Mouse (Mus musculus) MEL (cell line): ENCODE measurements around the gene Scd4. TPM values are rescaled to one million over a fixed set of nuclear protein-coding genes. Genes with fewer than 3 reads are reported as not detected.

Source experiments
- DNase-seq: peaks from one replicate; pipeline ENCODE4 v3.0.0; 2011; ENCODE audit warnings: low read depth, low spot score
- H3K27ac ChIP-seq: 2 replicates; pipeline ENCODE4 v1.5.1; 2012; ENCODE audit warnings: low read depth, mild to moderate bottlenecking, control low read depth, low read length, moderate library complexity; ENCODE audit not compliant: control insufficient read depth
- H3K27me3 ChIP-seq, 2 experiments: fragments of 150-350 bp in 1 of 2; sonication (generic) in 1 of 2; 2 replicates each; pipeline ENCODE4 v1.6.1; 2012; ENCODE audit warnings: low read length in 2 of 2, mild to moderate bottlenecking in 2 of 2, improper control_type of control experiment in 1 of 2, moderate library complexity in 1 of 2; ENCODE audit not compliant: insufficient read depth in 2 of 2, control insufficient read depth in 1 of 2
- H3K36me3 ChIP-seq, 2 experiments: 2 replicates each; pipeline ENCODE4 v1.6.1; 2012 to 2014; ENCODE audit warnings: low read length in 2 of 2, improper control_type of control experiment in 1 of 2, inconsistent platforms in 1 of 2, mild to moderate bottlenecking in 1 of 2; ENCODE audit not compliant: insufficient read depth in 2 of 2, control insufficient read depth in 1 of 2
- H3K4me1 ChIP-seq, 2 experiments: fragments of 150-350 bp in 1 of 2; sonication (generic) in 1 of 2; 2 replicates each; pipeline ENCODE4 v1.6.1; 2012; ENCODE audit warnings: low read length in 2 of 2, improper control_type of control experiment in 1 of 2, mild to moderate bottlenecking in 1 of 2; ENCODE audit not compliant: insufficient read depth in 2 of 2, control insufficient read depth in 1 of 2
- H3K4me3 ChIP-seq, 2 experiments: fragments of 150-350 bp in 1 of 2; sonication (generic) in 1 of 2; 2 replicates each; pipeline ENCODE4 v1.5.1; 2012; ENCODE audit warnings: low read depth in 2 of 2, low read length in 2 of 2, mild to moderate bottlenecking in 2 of 2, moderate library complexity in 2 of 2, control low read depth in 1 of 2, improper control_type of control experiment in 1 of 2; ENCODE audit not compliant: control insufficient read depth in 1 of 2, insufficient read depth in 1 of 2
- H3K79me2 ChIP-seq: 2 replicates; pipeline ENCODE4 v1.6.1; 2012; ENCODE audit warnings: mild to moderate bottlenecking, low read length, moderate library complexity; ENCODE audit not compliant: control insufficient read depth, poor library complexity, insufficient read depth
- H3K9ac ChIP-seq: 2 replicates; pipeline ENCODE4 v1.6.1; 2012; ENCODE audit warnings: low read depth, mild to moderate bottlenecking, control low read depth, low read length, moderate library complexity; ENCODE audit not compliant: control insufficient read depth, poor library complexity, severe bottlenecking
- H3K9me3 ChIP-seq: fragments of 150-350 bp; sonication (generic); replicated peaks from 2 replicates; pipeline ENCODE4 v1.6.1; 2012; ENCODE audit warnings: mild to moderate bottlenecking, low read length, improper control_type of control experiment, moderate library complexity; ENCODE audit not compliant: insufficient read depth
- BHLHE40 ChIP-seq: IDR thresholded peaks from 2 replicates; pipeline ENCODE4 v1.6.1; 2012; ENCODE audit warnings: low read depth, mild to moderate bottlenecking, inconsistent platforms, low read length, improper control_type of control experiment, borderline replicate concordance
- CHD1 ChIP-seq: IDR thresholded peaks from 2 replicates; pipeline ENCODE4 v1.6.1; 2012; ENCODE audit warnings: low read depth, mild to moderate bottlenecking, inconsistent platforms, low read length, improper control_type of control experiment
- CTCF ChIP-seq, 3 experiments: IDR thresholded peaks in 2 of 3; conservative IDR thresholded peaks in 1 of 3; 2 replicates each; pipeline ENCODE4 v1.5.1; 2011 to 2012; ENCODE audit warnings: low read length in 3 of 3, low read depth in 2 of 3, mild to moderate bottlenecking in 2 of 3, improper control_type of control experiment in 1 of 3, inconsistent platforms in 1 of 3, mixed read lengths in 1 of 3, moderate library complexity in 1 of 3; ENCODE audit not compliant: control insufficient read depth in 1 of 3, insufficient read depth in 1 of 3, poor library complexity in 1 of 3, severe bottlenecking in 1 of 3
- EP300 ChIP-seq, 2 experiments: IDR thresholded peaks; 2 replicates each; pipeline ENCODE4 v1.6.1; 2011; ENCODE audit warnings: improper control_type of control experiment in 2 of 2, low read length in 2 of 2, low read depth in 1 of 2, mild to moderate bottlenecking in 1 of 2
- ETS1 ChIP-seq: IDR thresholded peaks from 2 replicates; pipeline ENCODE4 v1.6.1; 2012; ENCODE audit warnings: low read depth, mild to moderate bottlenecking, inconsistent platforms, low read length, improper control_type of control experiment, moderate library complexity
- GATA1 ChIP-seq: IDR thresholded peaks from 2 replicates; pipeline ENCODE4 v1.6.1; 2011; ENCODE audit warnings: low read depth, low read length, improper control_type of control experiment
- HCFC1 ChIP-seq: IDR thresholded peaks from 2 replicates; pipeline ENCODE4 v1.6.1; 2012; ENCODE audit warnings: low read depth, mild to moderate bottlenecking, inconsistent platforms, low read length, improper control_type of control experiment, moderate library complexity
- JUND ChIP-seq: IDR thresholded peaks from 2 replicates; pipeline ENCODE4 v1.6.1; 2011; ENCODE audit warnings: low read depth, mild to moderate bottlenecking, improper control_type of control experiment, low read length
- MAFK ChIP-seq: IDR thresholded peaks from 2 replicates; pipeline ENCODE4 v1.6.1; 2011; ENCODE audit warnings: low read depth, mild to moderate bottlenecking, low read length, improper control_type of control experiment, borderline replicate concordance
- MAX ChIP-seq: IDR thresholded peaks from 2 replicates; pipeline ENCODE4 v1.6.1; 2011; ENCODE audit warnings: low read length, improper control_type of control experiment
- MEF2A ChIP-seq: IDR thresholded peaks from 2 replicates; pipeline ENCODE4 v1.6.1; 2014; ENCODE audit warnings: low read depth, mild to moderate bottlenecking, inconsistent platforms, low read length, improper control_type of control experiment; ENCODE audit not compliant: poor library complexity, insufficient replicate concordance, severe bottlenecking; ENCODE audit errors: extremely low read depth
- MXI1 ChIP-seq: IDR thresholded peaks from 2 replicates; pipeline ENCODE4 v1.6.1; 2011; ENCODE audit warnings: mild to moderate bottlenecking, low read depth, low read length, improper control_type of control experiment
- NRF1 ChIP-seq: IDR thresholded peaks from 2 replicates; pipeline ENCODE4 v1.6.1; 2014; ENCODE audit warnings: low read depth, mild to moderate bottlenecking, inconsistent platforms, low read length, improper control_type of control experiment, moderate library complexity; ENCODE audit not compliant: poor library complexity, insufficient read depth, severe bottlenecking
- POLR2A ChIP-seq, 2 experiments: IDR thresholded peaks; 2 replicates each; pipeline ENCODE4 v1.6.1; 2011 to 2012; ENCODE audit warnings: low read length in 2 of 2, mild to moderate bottlenecking in 2 of 2, control low read depth in 1 of 2, improper control_type of control experiment in 1 of 2, low read depth in 1 of 2, moderate library complexity in 1 of 2; ENCODE audit not compliant: control insufficient read depth in 1 of 2, insufficient read depth in 1 of 2, poor library complexity in 1 of 2
- POLR2AphosphoS2 ChIP-seq: IDR thresholded peaks from 2 replicates; pipeline ENCODE4 v1.6.1; 2011; ENCODE audit warnings: low read length, improper control_type of control experiment
- POLR2AphosphoS5 ChIP-seq: IDR thresholded peaks from 2 replicates; pipeline ENCODE4 v1.6.1; 2012; ENCODE audit warnings: low read depth, borderline replicate concordance, mild to moderate bottlenecking, inconsistent platforms, low read length, moderate library complexity, mixed read lengths
- RAD21 ChIP-seq: IDR thresholded peaks from 2 replicates; pipeline ENCODE4 v1.6.1; 2011; ENCODE audit warnings: mild to moderate bottlenecking, low read depth, low read length, improper control_type of control experiment
- SIN3A ChIP-seq: IDR thresholded peaks from 2 replicates; pipeline ENCODE4 v1.6.1; 2012; ENCODE audit warnings: low read length, improper control_type of control experiment, inconsistent platforms
- TAL1 ChIP-seq: IDR thresholded peaks from 2 replicates; pipeline ENCODE4 v1.6.1; 2012; ENCODE audit warnings: mild to moderate bottlenecking, inconsistent platforms, low read length, moderate library complexity, mixed read lengths
- TBP ChIP-seq: IDR thresholded peaks from 2 replicates; pipeline ENCODE4 v1.8.0; 2011; ENCODE audit warnings: low read depth, low read length, improper control_type of control experiment
- ZMIZ1 ChIP-seq: IDR thresholded peaks from 2 replicates; pipeline ENCODE4 v1.6.1; 2012; ENCODE audit warnings: low read depth, mild to moderate bottlenecking, inconsistent platforms, low read length, improper control_type of control experiment, moderate library complexity
- ZNF384 ChIP-seq: IDR thresholded peaks from 2 replicates; pipeline ENCODE4 v1.6.1; 2012; ENCODE audit warnings: low read depth, mild to moderate bottlenecking, inconsistent platforms, low read length, improper control_type of control experiment
- polyA plus RNA-seq, 2 experiments: library from polyadenylated mRNA; stranded (reverse) in 1 of 2; unstranded in 1 of 2; fragments of >175 nt in 1 of 2; fragments of >200 nt in 1 of 2; gene quantifications; 2 replicates each; pipeline versions ENCODE4 v1.2.1 to v1.2.4; 2012; ENCODE audit warnings: low replicate concordance in 2 of 2, low read depth in 1 of 2; ENCODE audit not compliant: insufficient read length in 2 of 2, insufficient read depth in 1 of 2, missing spikeins in 1 of 2
- total RNA-seq: library from RNA; depleted of rRNA; stranded (reverse); fragments of 300-350 nt; gene quantifications from 2 replicates; pipeline ENCODE4 v1.2.3, GENCODE M21; 2012

Scd4 gene
- total and polyA plus RNA-seq, 3 experiments: 0.31 to 0.36 TPM; not detected in 1

GRCm38 (mm10) chr19:44387746-44388474 is 55.0 kb downstream of the Scd4 start:
- peak in 1 of 2 experiments; percentile 17; a peak in 3 of 4 replicates for TF ChIP-seq EP300 (IDR thresholded peaks at IDR 0.05; ENCODE audit: low read depth in 1 of 2, low read length in 2 of 2)
- TF ChIP-seq MXI1: peak; percentile 54; the same call in 1 of the 2 replicates
- TF ChIP-seq NRF1: no peak
- peak; percentile 93 for TF ChIP-seq BHLHE40
- no peak for TF ChIP-seq RAD21
- no peak for TF ChIP-seq ETS1
- peak; percentile 42 for TF ChIP-seq MAX
- peak; percentile 68 for TF ChIP-seq ZNF384
- peak; percentile 95 for TF ChIP-seq POLR2AphosphoS2
- TF ChIP-seq CTCF (IDR thresholded peaks at IDR 0.05 in 2 of 3, conservative IDR thresholded peaks at IDR 0.05 in 1 of 3; ENCODE audit: control insufficient read depth in 1 of 3, insufficient read depth in 1 of 3, low read depth in 2 of 3, low read length in 3 of 3, poor library complexity in 1 of 3, severe bottlenecking in 1 of 3): no peak
- peak; percentile 96 for TF ChIP-seq CHD1
- peak; percentile 8; the same call in 1 of the 2 replicates for TF ChIP-seq JUND
- TF ChIP-seq POLR2AphosphoS5: peak; percentile 66; the same call in 1 of the 2 replicates
- no peak for TF ChIP-seq MEF2A
- TF ChIP-seq GATA1: peak; percentile 35; the same call in 1 of the 2 replicates
- TF ChIP-seq SIN3A: no peak; the same call in 1 of the 2 replicates
- TF ChIP-seq TAL1: no peak
- TF ChIP-seq MAFK: no peak
- TF ChIP-seq HCFC1: 0 out of 2 replicates have a peak, but pooled peaks have one; percentile 30
- TF ChIP-seq POLR2A (IDR thresholded peaks at IDR 0.05; ENCODE audit: control insufficient read depth in 1 of 2, insufficient read depth in 1 of 2, low read depth in 1 of 2, low read length in 2 of 2, poor library complexity in 1 of 2): peak; percentile 90 to 94; a peak in 3 of 4 replicates
- no peak for TF ChIP-seq TBP
- peak; percentile 54 for TF ChIP-seq ZMIZ1
- Histone ChIP-seq H3K27ac (peak overlapping the region; percentile 69), H3K4me1 (peaks cover 36 to 49% of the 10 kb centered on the region in 2 experiments), H3K9me3 (no peaks in the 10 kb centered on the region), H3K27me3 (no peaks in the 10 kb centered on the region), H3K4me3 (peak overlapping the region; percentile 42 to 59), H3K9ac (peak overlapping the region; percentile 61), H3K79me2 (no peaks in the 10 kb centered on the region; the same call in 1 of the 2 replicates), H3K36me3 (peaks cover 0 to 47% of the 10 kb centered on the region in 2 experiments; a peak in 2 of 4 replicates)
- peak; percentile 73 for DNase-seq
